Mouse (Mus musculus) thymus, adult 2 months (tissue): Measurements from ENCODE around the gene 1700029P11Rik. TPM values are rescaled to one million over a fixed set of nuclear protein-coding genes. Genes with fewer than 3 reads are reported as not detected.

Experiments used
- DNase-seq: peaks from one replicate; pipeline ENCODE4 v3.0.0; 2021
- H3K27ac ChIP-seq: fragments of 200-500 bp; 2 replicates; pipeline ENCODE4 v1.5.1; 2012; ENCODE audit warnings: low read length, control low read depth; ENCODE audit not compliant: control insufficient read depth, insufficient read depth
- H3K27me3 ChIP-seq: fragments of 200-500 bp; 2 replicates; pipeline ENCODE4 v1.6.1; 2012; ENCODE audit warnings: mild to moderate bottlenecking, low read length, moderate library complexity, mixed read lengths; ENCODE audit not compliant: control insufficient read depth, insufficient read depth
- H3K36me3 ChIP-seq: fragments of 200-500 bp; 2 replicates; pipeline ENCODE4 v1.6.1; 2012; ENCODE audit warnings: mild to moderate bottlenecking, low read length, moderate library complexity; ENCODE audit not compliant: control insufficient read depth, insufficient read depth
- H3K4me1 ChIP-seq: fragments of 200-500 bp; replicated peaks from 2 replicates; pipeline ENCODE4 v1.6.1; 2012; ENCODE audit warnings: low read length; ENCODE audit not compliant: control insufficient read depth, insufficient read depth
- H3K4me3 ChIP-seq: fragments of 200-500 bp; 2 replicates; pipeline ENCODE4 v1.5.1; 2012; ENCODE audit warnings: mild to moderate bottlenecking, low read length, control low read depth, moderate library complexity; ENCODE audit not compliant: control insufficient read depth, insufficient read depth
- CTCF ChIP-seq: fragments of 200-500 bp; IDR thresholded peaks from 2 replicates; pipeline ENCODE4 v1.5.1; 2012; ENCODE audit warnings: mild to moderate bottlenecking, control low read depth, low read length, moderate library complexity, borderline replicate concordance; ENCODE audit not compliant: control insufficient read depth, poor library complexity, insufficient read depth; ENCODE audit errors: extremely low read depth
- POLR2A ChIP-seq: fragments of 200-500 bp; IDR thresholded peaks from 2 replicates; pipeline ENCODE4 v1.6.1; 2012; ENCODE audit warnings: mild to moderate bottlenecking, low read length, control low read depth, moderate library complexity; ENCODE audit not compliant: control insufficient read depth, poor library complexity, insufficient read depth; ENCODE audit errors: extremely low read depth
- WGBS: fragments of 180-500 bp; shearing (Covaris S2); methylation state at CpG from one replicate; pipeline ENCODE4 v1.1.7; 2018; 5-methylcytosine and 5-hydroxymethylcytosine counted together
- polyA plus RNA-seq: library from polyadenylated mRNA; depleted of rRNA; stranded (reverse); fragments of >200 nt; gene quantifications from 2 replicates; pipeline ENCODE4 v1.2.3, GENCODE M21; 2012

The 1700029P11Rik gene
- polyA plus RNA-seq, 1 experiment: not detected

- Histone ChIP-seq H3K36me3 (peaks cover 21% of the 10 kb centered on the region), H3K4me1 (peaks cover 3% of the 10 kb centered on the region; the same call in 1 of the 2 replicates), H3K4me3 (no peak overlapping the region), H3K27ac (no peak overlapping the region), H3K27me3 (no peaks in the 10 kb centered on the region)
- no peak for DNase-seq
- 97% methylated on average over 15 of the region's 15 CpGs for WGBS
- TF ChIP-seq CTCF (no peak), POLR2A (no peak)
Measured at GRCm38 (mm10) chr15:81955414-81955813, 24.9 kb upstream of the 1700029P11Rik start.

DNA sequence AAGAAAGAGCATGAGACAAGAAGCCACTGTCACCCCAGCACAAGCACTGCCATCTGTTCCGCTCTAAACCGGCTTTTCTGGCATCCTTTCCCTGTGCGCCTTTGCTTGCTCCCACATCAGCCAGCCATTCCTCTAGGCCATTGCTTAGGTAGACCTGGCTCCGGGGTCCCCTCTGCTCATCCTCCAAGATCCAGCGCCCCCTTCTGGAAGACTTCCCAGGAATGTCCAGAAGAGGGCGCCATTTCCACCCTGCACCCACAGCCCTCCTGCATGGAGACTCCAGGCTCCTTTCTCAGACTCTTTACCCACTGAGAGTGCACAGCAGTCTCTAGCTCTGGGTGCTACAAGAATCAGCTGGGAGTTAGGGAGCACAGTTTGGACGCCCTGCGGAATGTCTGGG, 23.9 kb upstream of the 1700029P11Rik start:
- Histone ChIP-seq H3K27me3 (no peaks in the 10 kb centered on the region), H3K36me3 (peaks cover 21% of the 10 kb centered on the region), H3K4me1 (peaks cover 4% of the 10 kb centered on the region; the same call in 1 of the 2 replicates), H3K4me3 (no peak overlapping the region), H3K27ac (no peak overlapping the region)
- 75% methylated on average over 8 of the region's 8 CpGs for WGBS
- peak; percentile 66 for DNase-seq
- TF ChIP-seq CTCF (peak; percentile 94), POLR2A (no peak)

- no peak for DNase-seq
- H3K4me1 ChIP-seq: peaks cover 5% of the 10 kb centered on the region; the same call in 1 of the 2 replicates
- H3K4me3 ChIP-seq: no peak overlapping the region
- 95% methylated on average over 11 of the region's 11 CpGs for WGBS
- peaks cover 18% of the 10 kb centered on the region for H3K36me3 ChIP-seq
- no peak for TF ChIP-seq POLR2A
- TF ChIP-seq CTCF: no peak
- H3K27me3 ChIP-seq: no peaks in the 10 kb centered on the region
- H3K27ac ChIP-seq: no peak overlapping the region
Measured at GRCm38 (mm10) chr15:81957598-81957997, 22.7 kb upstream of the 1700029P11Rik start.

DNA sequence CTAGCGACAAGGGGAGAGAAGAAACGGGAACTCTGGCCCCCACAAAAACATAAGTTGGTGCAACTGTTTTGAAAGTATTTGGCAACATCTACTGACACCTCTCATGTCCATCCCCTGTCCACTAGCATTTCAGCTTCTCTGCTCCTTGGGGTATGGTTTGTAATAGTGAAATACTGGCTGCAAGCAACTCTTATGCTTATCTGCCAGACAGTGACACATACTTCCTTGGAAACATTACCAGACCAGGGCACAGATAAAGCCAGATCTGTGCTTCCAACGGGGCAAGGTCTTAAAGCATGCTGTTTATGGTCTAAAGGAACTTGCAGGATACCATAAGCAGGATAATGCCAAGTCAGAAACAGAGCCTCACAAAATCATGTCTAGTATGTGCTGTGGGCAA, 21.4 kb upstream of the 1700029P11Rik start:
- TF ChIP-seq CTCF (no peak), POLR2A (no peak)
- no peak overlapping the region for H3K27ac ChIP-seq
- peaks cover 5% of the 10 kb centered on the region; the same call in 1 of the 2 replicates for H3K4me1 ChIP-seq
- DNase-seq: no peak
- peaks cover 14% of the 10 kb centered on the region for H3K36me3 ChIP-seq
- H3K4me3 ChIP-seq: no peak overlapping the region
- WGBS: 96% methylated on average over 3 of the region's 3 CpGs
- H3K27me3 ChIP-seq: no peaks in the 10 kb centered on the region

DNA sequence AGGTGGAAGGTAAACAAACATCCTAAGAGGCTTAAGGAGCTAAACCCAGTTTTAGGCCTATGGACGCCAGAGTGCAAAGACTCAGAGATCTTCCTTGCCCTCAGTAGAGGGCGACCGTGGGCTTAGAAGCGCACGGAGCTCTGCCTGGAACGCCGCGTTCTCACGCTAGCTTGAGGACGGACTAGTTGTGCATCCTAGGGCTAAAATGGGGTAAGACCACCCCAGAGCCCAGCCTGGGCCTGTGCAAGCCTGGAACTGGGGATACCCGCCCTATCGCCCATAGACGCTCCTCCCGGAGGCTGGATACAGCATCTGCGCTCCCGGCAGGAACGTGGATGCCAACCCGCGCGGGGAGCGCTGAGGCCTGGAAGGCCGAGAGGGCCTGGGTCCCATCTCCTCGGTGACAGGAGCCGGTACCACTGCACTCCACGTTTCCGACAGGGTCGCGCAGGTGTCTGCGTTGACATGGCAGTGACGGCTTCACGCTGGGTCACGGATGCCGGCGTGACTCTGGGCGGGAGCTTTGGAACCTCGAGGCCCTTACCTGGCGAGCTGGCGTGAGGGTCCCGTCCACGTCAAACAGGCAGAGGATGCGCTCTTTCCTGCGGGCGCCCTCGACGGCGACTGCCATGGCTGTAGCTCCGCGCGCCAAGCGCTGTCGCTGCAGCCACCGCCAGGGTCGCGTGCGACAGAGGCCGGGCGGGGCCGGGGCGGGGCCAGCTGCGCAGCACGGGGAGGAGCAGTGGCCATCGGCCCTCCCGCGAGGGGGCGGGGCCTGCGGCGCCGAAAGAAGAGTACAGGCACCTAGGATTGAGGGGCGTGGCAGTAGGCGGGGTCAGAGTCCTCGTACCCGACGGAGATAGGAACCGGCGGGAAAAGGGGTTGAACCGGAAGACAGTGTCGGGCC, 19.9 kb upstream of the 1700029P11Rik start, which contains the start of gene Pmm1:
TSS of gene Pmm1 (minus strand) at position 760 of the 907 bp plus-strand sequence.
- peak within 1 kb of the TSS; percentile 30 for H3K27ac ChIP-seq
- under 1% methylated on average over 77 of the region's 77 CpGs for WGBS
- no peaks in the 10 kb centered on the region for H3K27me3 ChIP-seq
- peak; percentile 31; the same call in 1 of the 2 replicates for TF ChIP-seq POLR2A
- TF ChIP-seq CTCF: peak; percentile 86
- peak within 1 kb of the TSS; percentile 59 for H3K4me3 ChIP-seq
- DNase-seq: peak; percentile 100
- peaks cover 5% of the 10 kb centered on the region; the same call in 1 of the 2 replicates for H3K4me1 ChIP-seq
- peaks cover 5% of the 10 kb centered on the region for H3K36me3 ChIP-seq

GRCm38 (mm10) chr15:81961078-81961451, 19.3 kb upstream of the 1700029P11Rik start:
- no peak for DNase-seq
- TF ChIP-seq CTCF (no peak), POLR2A (no peak)
- WGBS: under 1% methylated on average over 8 of the region's 8 CpGs
- peak overlapping the region; percentile 20; the same call in 1 of the 2 replicates for H3K27ac ChIP-seq
- peaks cover 5% of the 10 kb centered on the region; the same call in 1 of the 2 replicates for H3K4me1 ChIP-seq
- H3K4me3 ChIP-seq: peak overlapping the region; percentile 46
- H3K27me3 ChIP-seq: no peaks in the 10 kb centered on the region
- no peaks in the 10 kb centered on the region for H3K36me3 ChIP-seq
